Mouse (Mus musculus) lung, postnatal 0 days (tissue): ENCODE data around the gene Hist3h2a.

ENCODE experiments used
- CTCF ChIP-seq: IDR thresholded peaks from 2 replicates; pipeline ENCODE4 v1.5.1; 2016; ENCODE audit warnings: antibody characterized with exemption, mild to moderate bottlenecking
- EP300 ChIP-seq: IDR thresholded peaks from 2 replicates; pipeline ENCODE4 v1.6.1; 2016; ENCODE audit warnings: antibody characterized with exemption, mild to moderate bottlenecking, control low read depth

- peak; percentile 78 for TF ChIP-seq CTCF
- no peak for TF ChIP-seq EP300
These were observed 12.9 kb downstream of the Hist3h2a start for GRCm38 (mm10) chr11:58967346-58967745.
